Mouse (Mus musculus): Measurements from ENCODE around the gene Myof. TPM values are rescaled to one million over a fixed set of nuclear protein-coding genes. Genes with fewer than 3 reads are reported as not detected.
A peak's percentile ranks its signal among the peaks of the same experiment; 100 is the strongest.

Myof gene
- polyA plus RNA-seq, 1 experiment, result 1.7 TPM

GRCm38 (mm10) chr19:37907451-37908320 lies 135.7 kb downstream of the Myof start:
- H3K27ac ChIP-seq (ENCODE audit: control insufficient read depth, insufficient read depth, low read depth, low read length), result no peak overlapping the region
- H3K27me3 ChIP-seq (ENCODE audit: control insufficient read depth, insufficient read depth, low read length), result no peaks in the 10 kb centered on the region
- TF ChIP-seq POLR2A (IDR thresholded peaks at IDR 0.05; ENCODE audit: control insufficient read depth, low read depth, low read length) (no peak), CTCF (IDR thresholded peaks at IDR 0.05; ENCODE audit: control insufficient read depth, insufficient read depth, insufficient replicate concordance, low read depth, low read length) (no peak)
- H3K4me1 ChIP-seq (ENCODE audit: control insufficient read depth, insufficient read depth, low read length), result no peaks in the 10 kb centered on the region; the same call in 1 of the 2 replicates
- no peaks in the 10 kb centered on the region for H3K36me3 ChIP-seq (ENCODE audit: control insufficient read depth, insufficient read depth, low read length)
- H3K4me3 ChIP-seq (ENCODE audit: control insufficient read depth, low read depth, low read length), result no peak overlapping the region

- H3K27ac ChIP-seq (ENCODE audit: control insufficient read depth, insufficient read depth, low read depth, low read length), result no peak overlapping the region
These were observed 136.5 kb downstream of the Myof start for GRCm38 (mm10) chr19:37906916-37907315.

GRCm38 (mm10) chr19:37896081-37896480 lies 147.3 kb downstream of the Myof start:
- no peak overlapping the region for H3K27ac ChIP-seq (ENCODE audit: control insufficient read depth, insufficient read depth, low read depth, low read length)
- TF ChIP-seq POLR2A (IDR thresholded peaks at IDR 0.05; ENCODE audit: control insufficient read depth, low read depth, low read length) (no peak), CTCF (IDR thresholded peaks at IDR 0.05; ENCODE audit: control insufficient read depth, insufficient read depth, insufficient replicate concordance, low read depth, low read length) (no peak)
- no peaks in the 10 kb centered on the region for H3K36me3 ChIP-seq (ENCODE audit: control insufficient read depth, insufficient read depth, low read length)
- H3K4me3 ChIP-seq (ENCODE audit: control insufficient read depth, low read depth, low read length), result no peak overlapping the region
- H3K4me1 ChIP-seq (ENCODE audit: control insufficient read depth, insufficient read depth, low read length), result no peaks in the 10 kb centered on the region
- H3K27me3 ChIP-seq (ENCODE audit: control insufficient read depth, insufficient read depth, low read length), result no peaks in the 10 kb centered on the region

More at GRCm38 (mm10) chr19:37906916-37907315, 136.5 kb downstream of the Myof start:
- TF ChIP-seq CTCF (IDR thresholded peaks at IDR 0.05; ENCODE audit: control insufficient read depth, insufficient read depth, insufficient replicate concordance, low read depth, low read length) (no peak), POLR2A (IDR thresholded peaks at IDR 0.05; ENCODE audit: control insufficient read depth, low read depth, low read length) (no peak)
- H3K4me1 ChIP-seq (ENCODE audit: control insufficient read depth, insufficient read depth, low read length), result no peaks in the 10 kb centered on the region; the same call in 1 of the 2 replicates
- H3K4me3 ChIP-seq (ENCODE audit: control insufficient read depth, low read depth, low read length), result no peak overlapping the region
- H3K36me3 ChIP-seq (ENCODE audit: control insufficient read depth, insufficient read depth, low read length), result no peaks in the 10 kb centered on the region
- H3K27me3 ChIP-seq (ENCODE audit: control insufficient read depth, insufficient read depth, low read length), result no peaks in the 10 kb centered on the region

GRCm38 (mm10) chr19:37891006-37891405 lies 152.4 kb downstream of the Myof start:
- Histone ChIP-seq H3K36me3 (ENCODE audit: control insufficient read depth, insufficient read depth, low read length) (no peaks in the 10 kb centered on the region), H3K27me3 (ENCODE audit: control insufficient read depth, insufficient read depth, low read length) (no peaks in the 10 kb centered on the region), H3K4me3 (ENCODE audit: control insufficient read depth, low read depth, low read length) (no peak overlapping the region), H3K4me1 (ENCODE audit: control insufficient read depth, insufficient read depth, low read length) (no peaks in the 10 kb centered on the region), H3K27ac (ENCODE audit: control insufficient read depth, insufficient read depth, low read depth, low read length) (no peak overlapping the region)
- TF ChIP-seq CTCF (IDR thresholded peaks at IDR 0.05; ENCODE audit: control insufficient read depth, insufficient read depth, insufficient replicate concordance, low read depth, low read length), result no peak
- TF ChIP-seq POLR2A (IDR thresholded peaks at IDR 0.05; ENCODE audit: control insufficient read depth, low read depth, low read length), result no peak

- Histone ChIP-seq H3K4me3 (ENCODE audit: control insufficient read depth, low read depth, low read length) (peak overlapping the region; percentile 17; the same call in 1 of the 2 replicates), H3K36me3 (ENCODE audit: control insufficient read depth, insufficient read depth, low read length) (no peaks in the 10 kb centered on the region), H3K27ac (ENCODE audit: control insufficient read depth, insufficient read depth, low read depth, low read length) (no peak overlapping the region), H3K27me3 (ENCODE audit: control insufficient read depth, insufficient read depth, low read length) (no peaks in the 10 kb centered on the region), H3K4me1 (ENCODE audit: control insufficient read depth, insufficient read depth, low read length) (no peaks in the 10 kb centered on the region)
- TF ChIP-seq POLR2A (IDR thresholded peaks at IDR 0.05; ENCODE audit: control insufficient read depth, low read depth, low read length), result no peak
- peak; percentile 65; the same call in 1 of the 2 replicates for TF ChIP-seq CTCF (IDR thresholded peaks at IDR 0.05; ENCODE audit: control insufficient read depth, insufficient read depth, insufficient replicate concordance, low read depth, low read length)
These were observed 156.8 kb downstream of the Myof start for GRCm38 (mm10) chr19:37886355-37887120.

- no peaks in the 10 kb centered on the region; the same call in 1 of the 2 replicates for H3K4me1 ChIP-seq (ENCODE audit: control insufficient read depth, insufficient read depth, low read length)
- no peaks in the 10 kb centered on the region for H3K36me3 ChIP-seq (ENCODE audit: control insufficient read depth, insufficient read depth, low read length)
- no peak overlapping the region for H3K27ac ChIP-seq (ENCODE audit: control insufficient read depth, insufficient read depth, low read depth, low read length)
- no peak overlapping the region for H3K4me3 ChIP-seq (ENCODE audit: control insufficient read depth, low read depth, low read length)
- no peaks in the 10 kb centered on the region for H3K27me3 ChIP-seq (ENCODE audit: control insufficient read depth, insufficient read depth, low read length)
- no peak for TF ChIP-seq POLR2A (IDR thresholded peaks at IDR 0.05; ENCODE audit: control insufficient read depth, low read depth, low read length)
- TF ChIP-seq CTCF (IDR thresholded peaks at IDR 0.05; ENCODE audit: control insufficient read depth, insufficient read depth, insufficient replicate concordance, low read depth, low read length), result no peak
These were observed 161.8 kb downstream of the Myof start for GRCm38 (mm10) chr19:37881431-37882081.
